Mouse (Mus musculus) hindbrain, postnatal 0 days (tissue): ENCODE measurements around the gene Slc9a3r1. TPM values are rescaled to one million over a fixed set of nuclear protein-coding genes. Genes with fewer than 3 reads are reported as not detected.

Source experiments
- ATAC-seq: fragments of 200-750 bp; cut with Nextera tagmentation; 2 replicates; pipeline ENCODE4 v1.8.0; 2017; ENCODE audit warnings: mild to moderate bottlenecking, moderate TSS enrichment, moderate library complexity
- DNase-seq: peaks from one replicate; pipeline ENCODE4 v3.0.0-alpha.2; 2015; ENCODE audit warnings: low spot score
- H3K27ac ChIP-seq: fragments of 300-500 bp; sonication (generic); 2 replicates; pipeline ENCODE4 v1.5.1; 2014; ENCODE audit warnings: mild to moderate bottlenecking
- H3K27me3 ChIP-seq: fragments of 300-500 bp; sonication (generic); 2 replicates; pipeline ENCODE4 v1.6.1; 2014; ENCODE audit warnings: low read length, mixed read lengths; ENCODE audit not compliant: insufficient read depth
- H3K36me3 ChIP-seq: fragments of 300-500 bp; sonication (generic); 2 replicates; pipeline ENCODE4 v1.6.1; 2014; ENCODE audit warnings: low read length, mixed read lengths; ENCODE audit not compliant: insufficient read depth
- H3K4me1 ChIP-seq: fragments of 300-500 bp; sonication (generic); 2 replicates; pipeline ENCODE4 v1.6.1; 2014; ENCODE audit warnings: antibody characterized with exemption, low read length, mixed read lengths; ENCODE audit not compliant: insufficient read depth
- H3K4me2 ChIP-seq: fragments of 300-500 bp; sonication (generic); 2 replicates; pipeline ENCODE4 v1.6.1; 2014; ENCODE audit warnings: low read depth, mild to moderate bottlenecking, low read length, moderate library complexity, mixed read lengths
- H3K4me3 ChIP-seq: fragments of 300-500 bp; sonication (generic); 2 replicates; pipeline ENCODE4 v1.5.1; 2014; ENCODE audit warnings: low read length
- H3K9ac ChIP-seq: fragments of 300-500 bp; sonication (generic); replicated peaks from 2 replicates; pipeline ENCODE4 v1.6.1; 2014; ENCODE audit warnings: mild to moderate bottlenecking, low read length, moderate library complexity, mixed read lengths
- H3K9me3 ChIP-seq: fragments of 300-500 bp; sonication (generic); 2 replicates; pipeline ENCODE4 v1.6.1; 2016; ENCODE audit warnings: low read length, mixed read lengths
- CTCF ChIP-seq: IDR thresholded peaks from 2 replicates; pipeline ENCODE4 v1.5.1; 2016; ENCODE audit warnings: antibody characterized with exemption, control low read depth, low read depth
- WGBS: fragments of 180-500 bp; shearing (Covaris S2); extraction: QIAGEN DNeasy Blood & Tissue Kit; methylation state at CpG from one replicate; pipeline ENCODE4 v1.1.7; 2014; 5-methylcytosine and 5-hydroxymethylcytosine counted together
- polyA plus RNA-seq: library from polyadenylated mRNA; unstranded; fragments of >200 nt; fragmentation: Nextera tagmentation; extraction: Ambion mirVana; gene quantifications from 2 replicates; pipeline ENCODE4 v1.2.1, GENCODE M21; 2015
- total RNA-seq: library from RNA; depleted of rRNA; stranded (reverse); fragments of >200 nt; gene quantifications from 2 replicates; pipeline ENCODE4 v1.2.3, GENCODE M21; 2014

Slc9a3r1 gene
- total and polyA plus RNA-seq, 2 experiments from 2014 or later, result 72.6 to 91.8 TPM

DNA sequence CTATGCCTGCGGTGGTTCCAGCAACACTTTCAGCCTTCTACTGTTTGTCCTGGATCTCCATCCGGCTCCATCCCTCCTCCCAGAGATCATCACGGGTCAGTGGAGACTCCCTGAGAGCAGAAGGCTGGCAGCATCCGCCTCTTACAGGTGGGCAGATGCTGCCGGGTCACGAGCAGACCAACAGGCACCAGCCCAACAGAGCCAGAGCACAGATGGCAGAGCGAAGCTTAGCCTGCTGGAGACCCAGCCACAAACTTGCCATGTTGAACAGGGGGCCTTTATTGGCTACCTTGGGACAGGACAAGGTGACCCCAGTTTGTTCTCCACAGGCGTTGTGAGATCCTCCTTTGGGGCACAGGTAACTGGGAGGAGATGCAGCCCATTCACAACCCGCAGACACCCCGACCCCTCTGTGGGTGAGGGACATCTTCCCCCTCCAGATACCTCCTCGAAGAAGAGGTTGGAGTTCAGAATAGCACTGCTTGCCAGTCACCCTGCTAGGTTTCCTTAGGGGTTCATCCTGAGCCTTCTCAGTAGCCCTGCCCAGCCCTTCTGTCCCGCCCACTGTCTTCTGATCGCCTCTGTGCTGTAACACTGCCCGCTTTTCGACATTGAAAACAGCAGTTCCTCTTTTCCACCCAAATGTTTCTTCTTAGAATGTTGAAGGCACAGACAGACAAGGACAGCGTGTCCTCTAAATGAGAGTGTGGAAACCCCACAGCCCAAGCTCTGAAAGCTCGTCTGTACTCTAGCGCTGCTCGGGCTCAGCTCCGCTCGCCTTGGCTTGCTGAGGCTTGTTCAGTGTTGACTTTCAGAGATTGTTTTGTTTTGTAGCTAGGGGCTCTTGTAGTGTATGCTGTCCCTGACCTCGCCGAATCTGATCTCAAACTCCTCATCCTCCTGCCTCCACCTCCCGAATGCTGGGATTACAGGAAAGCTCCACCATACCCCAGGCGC lies 45.9 kb downstream of the Slc9a3r1 start:
- Histone ChIP-seq H3K27me3 (no peaks in the 10 kb centered on the region), H3K36me3 (peaks cover 13% of the 10 kb centered on the region), H3K27ac (peak overlapping the region; percentile 15; the same call in 1 of the 2 replicates), H3K9me3 (no peaks in the 10 kb centered on the region), H3K9ac (no peak overlapping the region), H3K4me2 (no peak overlapping the region), H3K4me1 (0 out of 2 replicates have a peak, but pooled peaks cover 7% of the 10 kb centered on the region), H3K4me3 (no peak overlapping the region)
- DNase-seq, result no peak
- TF ChIP-seq CTCF, result no peak
- 68% methylated on average over 25 of the region's 25 CpGs for WGBS
- peak; percentile 33; the same call in 1 of the 2 replicates for ATAC-seq

GRCm38 (mm10) chr11:115209958-115210357 lies 46.8 kb downstream of the Slc9a3r1 start:
- WGBS, result 78% methylated on average over 7 of the region's 7 CpGs
- no peak for TF ChIP-seq CTCF

DNA sequence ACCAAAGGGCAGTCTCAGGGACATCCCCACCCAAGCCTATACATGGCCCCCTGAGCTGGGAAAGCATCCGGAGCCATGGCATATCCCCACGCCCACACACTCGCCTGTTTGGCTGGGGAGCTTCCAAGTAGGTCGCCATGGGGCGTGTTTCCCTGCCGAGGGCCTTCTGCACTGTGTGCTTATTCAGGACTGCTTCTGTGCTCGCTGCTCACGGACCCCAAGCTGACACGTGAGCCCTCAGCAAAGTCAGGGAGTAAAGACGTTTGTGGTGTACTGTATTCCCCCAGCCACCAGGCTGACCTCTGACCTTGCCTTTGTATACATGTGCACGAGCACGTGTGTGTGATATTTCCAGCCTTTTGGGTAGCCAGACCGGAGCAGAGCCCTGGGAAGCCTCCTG lies 49.0 kb downstream of the Slc9a3r1 start:
- Histone ChIP-seq H3K27ac (no peak overlapping the region), H3K9ac (no peak overlapping the region), H3K27me3 (no peaks in the 10 kb centered on the region), H3K4me1 (peaks cover 8% of the 10 kb centered on the region; the same call in 1 of the 2 replicates), H3K4me2 (no peak overlapping the region), H3K4me3 (no peak overlapping the region), H3K36me3 (no peaks in the 10 kb centered on the region), H3K9me3 (no peaks in the 10 kb centered on the region)
- 37% methylated on average over 13 of the region's 13 CpGs for WGBS
- ATAC-seq, result peak; percentile 22; the same call in 1 of the 2 replicates
- no peak for DNase-seq
- no peak for TF ChIP-seq CTCF

More at GRCm38 (mm10) chr11:115209958-115210357, 46.8 kb downstream of the Slc9a3r1 start:
- Histone ChIP-seq H3K9ac (0 out of 2 replicates have a peak overlapping the region, but pooled peaks have one; percentile 24), H3K4me1 (0 out of 2 replicates have a peak, but pooled peaks cover 7% of the 10 kb centered on the region), H3K27me3 (no peaks in the 10 kb centered on the region), H3K4me2 (no peak overlapping the region), H3K4me3 (no peak overlapping the region), H3K36me3 (peaks cover 11% of the 10 kb centered on the region), H3K27ac (no peak overlapping the region), H3K9me3 (no peaks in the 10 kb centered on the region)
- ATAC-seq (no peak), DNase-seq (no peak)

- ATAC-seq (no peak), DNase-seq (no peak)
- H3K36me3 ChIP-seq, result no peaks in the 10 kb centered on the region
- TF ChIP-seq CTCF, result no peak
- no peaks in the 10 kb centered on the region for H3K27me3 ChIP-seq
- no peak overlapping the region for H3K27ac ChIP-seq
- H3K4me2 ChIP-seq, result no peak overlapping the region
- 68% methylated on average over 5 of the region's 5 CpGs for WGBS
- H3K4me1 ChIP-seq, result peaks cover 11% of the 10 kb centered on the region
- H3K9ac ChIP-seq, result no peak overlapping the region
- no peak overlapping the region for H3K4me3 ChIP-seq
- H3K9me3 ChIP-seq, result no peaks in the 10 kb centered on the region
Observed at GRCm38 (mm10) chr11:115215123-115215522, 52.0 kb downstream of the Slc9a3r1 start.

DNA sequence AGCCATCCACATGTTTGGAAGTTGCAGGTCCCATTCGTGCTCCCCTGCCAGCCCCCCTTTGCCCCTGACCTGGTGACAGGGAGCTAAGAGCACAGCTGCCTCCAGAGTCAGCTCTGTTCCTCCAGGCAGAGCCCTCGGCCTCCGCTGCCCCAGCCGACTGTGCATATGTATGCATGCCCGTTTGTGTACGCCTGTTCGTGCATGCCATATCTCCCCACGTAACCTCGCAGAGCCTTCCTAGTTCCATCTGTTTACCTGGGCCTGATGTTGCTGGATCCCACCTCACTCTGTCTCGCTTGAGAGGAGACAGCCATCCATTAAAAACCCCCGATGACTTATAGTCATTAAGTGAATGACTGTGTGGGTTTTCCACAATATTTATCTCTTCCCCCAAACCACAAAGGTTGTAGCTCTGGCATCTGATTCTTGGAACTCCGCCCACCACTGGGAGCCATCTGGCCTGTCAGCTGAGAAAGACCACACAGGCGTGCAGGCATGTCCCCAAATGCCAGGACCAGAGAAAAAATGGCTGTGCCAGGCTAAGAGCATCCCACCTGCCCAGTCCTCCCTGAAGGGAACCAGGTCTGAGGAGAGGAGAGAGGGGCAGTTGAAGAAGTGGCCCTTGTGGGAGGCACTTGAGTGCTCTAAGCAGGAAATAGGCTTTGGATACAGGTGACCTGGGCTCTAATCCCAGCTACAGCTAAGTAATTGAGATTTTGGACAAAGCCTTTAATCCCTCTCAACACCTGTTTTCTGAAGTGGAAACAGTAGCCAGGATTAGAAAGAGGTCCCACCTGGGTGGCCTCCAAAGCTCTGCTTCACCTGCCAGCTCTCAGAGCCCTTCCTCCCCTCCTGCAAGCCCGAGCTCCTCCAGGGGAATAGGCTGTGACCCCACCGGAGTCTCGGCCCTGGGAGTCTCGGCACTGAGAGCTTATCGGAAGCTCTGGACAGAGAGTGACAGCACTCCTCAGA lies 54.6 kb downstream of the Slc9a3r1 start:
- 43% methylated on average over 18 of the region's 18 CpGs for WGBS
- peak; percentile 81 for DNase-seq
- Histone ChIP-seq H3K27me3 (no peaks in the 10 kb centered on the region), H3K36me3 (no peaks in the 10 kb centered on the region), H3K27ac (peak overlapping the region; percentile 64; the same call in 1 of the 2 replicates), H3K9ac (no peak overlapping the region), H3K9me3 (no peaks in the 10 kb centered on the region), H3K4me3 (no peak overlapping the region), H3K4me2 (no peak overlapping the region), H3K4me1 (peaks cover 11% of the 10 kb centered on the region)
- no peak for TF ChIP-seq CTCF
- ATAC-seq, result peak; percentile 48

- 77% methylated on average over 9 of the region's 9 CpGs for WGBS
- Histone ChIP-seq H3K36me3 (no peaks in the 10 kb centered on the region), H3K27me3 (no peaks in the 10 kb centered on the region), H3K27ac (no peak overlapping the region), H3K9ac (no peak overlapping the region), H3K4me1 (peaks cover 11% of the 10 kb centered on the region), H3K4me2 (no peak overlapping the region), H3K4me3 (no peak overlapping the region), H3K9me3 (no peaks in the 10 kb centered on the region)
- no peak for DNase-seq
- no peak for ATAC-seq
- TF ChIP-seq CTCF, result no peak
Observed at GRCm38 (mm10) chr11:115219263-115219662, 56.1 kb downstream of the Slc9a3r1 start.
